Mouse (Mus musculus): ENCODE results near the gene Pip4k2a. TPM values are rescaled to one million over a fixed set of nuclear protein-coding genes. Genes with fewer than 3 reads are reported as not detected.

Gene Pip4k2a
- polyA plus RNA-seq, 1 experiment from 2014 or later, result 7.7 TPM

DNA sequence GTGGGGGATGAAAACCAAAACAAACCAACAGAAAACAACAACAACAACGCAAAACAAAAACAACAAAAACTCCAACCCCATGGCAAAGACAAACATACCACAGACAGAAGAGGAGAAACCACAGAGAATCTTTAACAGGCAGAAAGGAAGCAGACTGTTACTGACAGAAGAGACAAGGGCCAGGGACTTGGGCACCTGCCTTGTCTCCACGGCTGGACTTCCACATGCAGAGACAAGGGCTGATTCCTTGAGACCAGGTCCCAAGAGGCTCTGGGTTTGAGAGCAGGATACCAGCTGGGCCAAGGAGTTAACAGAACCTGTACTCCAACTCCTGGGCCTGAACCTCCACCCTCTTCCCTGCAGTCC is 81.9 kb downstream of the Pip4k2a start:
- Histone ChIP-seq H3K9me3 (replicated peaks) (no peaks in the 10 kb centered on the region), H3K27ac (replicated peaks) (0 out of 2 replicates have a peak overlapping the region, but pooled peaks have one; percentile 50), H3K27me3 (ENCODE audit: low read depth, poor library complexity, severe bottlenecking) (no peaks in the 10 kb centered on the region), H3K36me3 (no peaks in the 10 kb centered on the region), H3K4me3 (no peak overlapping the region), H3K4me1 (peaks cover 23% of the 10 kb centered on the region)
- DNase-seq (ENCODE audit: low spot score), result no peak
- 93% methylated on average over 2 of the region's 2 CpGs for WGBS

DNA sequence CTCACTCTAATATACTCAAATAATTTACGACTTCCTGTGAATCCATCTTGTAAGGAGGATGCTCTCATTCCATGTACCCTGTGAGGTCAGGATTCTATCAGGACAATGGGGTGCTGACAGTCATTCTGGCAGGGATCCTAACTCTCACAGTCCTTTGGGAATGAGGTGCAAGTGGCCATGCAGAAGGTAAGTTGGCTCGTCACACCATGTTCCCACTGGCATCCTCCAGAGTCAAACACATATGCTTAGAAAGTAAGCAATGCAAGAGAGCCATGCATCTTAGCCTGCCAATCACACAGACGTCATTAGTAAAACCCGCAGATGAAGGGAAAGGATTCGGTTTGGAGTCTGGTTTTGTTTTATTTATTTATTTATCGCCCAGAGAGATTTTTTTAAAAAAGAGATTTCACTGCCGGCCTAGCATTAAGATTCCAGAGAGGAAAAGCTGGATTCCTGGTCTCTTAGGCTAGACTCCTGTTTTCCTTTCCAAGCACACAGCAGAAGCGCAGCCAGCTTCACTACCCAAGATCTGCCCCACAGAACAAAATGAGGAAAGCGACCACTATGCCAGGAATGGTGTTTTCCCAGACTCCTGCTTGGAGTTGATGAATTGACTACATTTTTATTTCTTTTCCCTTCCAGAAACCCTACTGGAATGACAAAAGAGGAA is 82.4 kb downstream of the Pip4k2a start:
- H3K9me3 ChIP-seq (replicated peaks), result no peaks in the 10 kb centered on the region
- 82% methylated on average over 9 of the region's 9 CpGs for WGBS
- peaks cover 22% of the 10 kb centered on the region for H3K4me1 ChIP-seq
- H3K36me3 ChIP-seq, result no peaks in the 10 kb centered on the region
- H3K27ac ChIP-seq (replicated peaks), result no peak overlapping the region
- no peak for DNase-seq (ENCODE audit: low spot score)
- no peak overlapping the region for H3K4me3 ChIP-seq
- H3K27me3 ChIP-seq (ENCODE audit: low read depth, poor library complexity, severe bottlenecking), result no peaks in the 10 kb centered on the region

DNA sequence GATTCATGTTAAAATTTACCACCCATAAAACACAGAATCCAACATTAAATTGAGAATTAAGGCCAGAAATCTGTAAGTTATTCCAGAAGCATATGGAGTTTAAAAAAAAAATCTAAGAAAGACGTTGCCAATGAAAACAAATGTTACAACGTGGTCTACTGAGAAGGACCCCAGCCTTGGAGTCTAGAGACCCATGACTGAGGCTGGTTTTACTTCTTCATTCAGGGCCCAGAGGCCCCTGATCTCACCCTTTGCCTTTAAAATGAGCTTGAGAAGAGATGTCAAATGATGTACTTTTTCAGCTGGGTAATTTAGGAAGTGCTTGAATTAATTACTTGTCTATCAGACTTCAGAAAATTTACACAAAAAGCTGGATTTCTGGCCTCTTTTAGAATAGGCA is 83.2 kb downstream of the Pip4k2a start:
- Histone ChIP-seq H3K27me3 (ENCODE audit: low read depth, poor library complexity, severe bottlenecking) (no peaks in the 10 kb centered on the region), H3K4me3 (no peak overlapping the region), H3K4me1 (peaks cover 16% of the 10 kb centered on the region), H3K36me3 (no peaks in the 10 kb centered on the region), H3K27ac (replicated peaks) (no peak overlapping the region), H3K9me3 (replicated peaks) (no peaks in the 10 kb centered on the region)
- no peak for DNase-seq (ENCODE audit: low spot score)
- 94% methylated on average over 2 of the region's 2 CpGs for WGBS

DNA sequence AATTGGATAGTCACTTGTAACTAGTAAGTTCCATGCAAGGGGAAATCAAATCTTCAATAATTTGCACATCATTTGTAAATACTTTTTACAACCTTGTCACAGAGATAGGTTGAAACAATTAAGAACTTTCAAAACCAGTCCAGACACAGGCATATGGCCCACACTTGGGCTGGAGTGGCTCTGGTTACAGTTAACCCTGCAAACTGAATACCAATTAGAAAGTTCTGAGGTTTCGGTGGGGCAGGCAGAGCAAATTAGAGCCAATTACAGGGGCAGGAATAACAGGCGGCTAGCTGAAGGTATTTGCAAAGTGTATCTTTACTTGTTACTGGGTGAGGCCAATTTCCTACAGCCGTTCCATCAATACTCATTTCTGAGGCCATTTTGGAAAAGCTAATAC is 84.3 kb downstream of the Pip4k2a start:
- no peaks in the 10 kb centered on the region for H3K27me3 ChIP-seq (ENCODE audit: low read depth, poor library complexity, severe bottlenecking)
- no peaks in the 10 kb centered on the region for H3K9me3 ChIP-seq (replicated peaks)
- H3K27ac ChIP-seq (replicated peaks), result no peak overlapping the region
- no peak overlapping the region for H3K4me3 ChIP-seq
- no peak for DNase-seq (ENCODE audit: low spot score)
- 81% methylated on average over 3 of the region's 3 CpGs for WGBS
- no peaks in the 10 kb centered on the region for H3K36me3 ChIP-seq
- H3K4me1 ChIP-seq, result peaks cover 15% of the 10 kb centered on the region

DNA sequence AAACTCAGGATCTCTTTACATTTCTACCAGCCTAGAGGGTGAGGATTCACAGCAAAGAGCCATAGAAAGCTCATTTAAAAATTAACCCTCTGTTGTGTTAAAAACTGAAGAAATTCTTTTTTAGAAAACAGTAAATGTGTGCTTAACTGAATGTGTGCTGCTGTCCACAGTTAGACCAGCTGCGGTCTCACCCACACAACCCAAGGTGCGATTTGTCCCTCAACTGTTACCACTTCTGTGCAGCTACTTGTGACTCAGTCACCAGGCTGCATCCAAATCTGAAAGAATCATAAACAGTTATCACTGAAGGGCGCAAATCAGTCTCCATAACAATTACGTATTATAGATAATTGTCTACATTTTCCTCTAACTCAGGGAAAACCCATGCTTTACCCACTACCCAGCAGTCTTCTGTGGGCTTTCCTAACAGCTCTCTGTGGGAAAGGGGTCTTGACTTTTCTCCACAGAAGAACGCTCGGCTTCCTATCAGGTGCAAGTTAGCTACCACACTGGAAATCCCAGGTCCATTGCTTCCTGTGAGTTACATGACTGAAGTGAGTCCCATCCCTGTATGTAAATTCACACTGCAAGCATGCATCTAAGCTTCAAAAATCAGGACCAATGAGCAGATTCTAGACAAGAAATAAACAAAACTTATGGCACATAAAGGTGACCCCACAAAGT is 86.5 kb downstream of the Pip4k2a start:
- WGBS, result 93% methylated on average over 6 of the region's 6 CpGs
- no peak overlapping the region for H3K4me3 ChIP-seq
- no peaks in the 10 kb centered on the region for H3K9me3 ChIP-seq (replicated peaks)
- H3K4me1 ChIP-seq, result peaks cover 22% of the 10 kb centered on the region
- no peaks in the 10 kb centered on the region for H3K27me3 ChIP-seq (ENCODE audit: low read depth, poor library complexity, severe bottlenecking)
- no peaks in the 10 kb centered on the region for H3K36me3 ChIP-seq
- no peak overlapping the region for H3K27ac ChIP-seq (replicated peaks)
- DNase-seq (ENCODE audit: low spot score), result no peak

DNA sequence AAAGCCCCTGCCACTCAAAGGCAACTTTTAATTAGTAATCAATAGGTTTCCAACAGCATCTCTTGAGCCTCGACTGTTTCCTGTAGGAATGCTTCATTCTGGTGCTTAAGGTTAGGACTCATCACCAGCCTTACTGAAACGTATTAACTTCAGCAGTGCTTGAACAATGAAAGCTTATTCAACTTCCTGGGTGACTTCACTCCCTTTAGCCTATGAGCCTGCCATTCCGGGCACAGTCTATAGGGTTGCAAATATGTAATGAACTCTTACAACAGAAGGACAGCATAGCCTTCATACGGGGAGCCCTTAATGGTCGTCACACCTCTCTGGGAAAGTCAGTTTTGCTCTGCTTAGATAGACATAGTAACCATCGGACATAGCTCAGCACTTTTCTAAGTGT is 87.7 kb downstream of the Pip4k2a start:
- Histone ChIP-seq H3K27ac (replicated peaks) (no peak overlapping the region), H3K36me3 (no peaks in the 10 kb centered on the region), H3K4me3 (no peak overlapping the region), H3K4me1 (peaks cover 22% of the 10 kb centered on the region), H3K27me3 (ENCODE audit: low read depth, poor library complexity, severe bottlenecking) (no peaks in the 10 kb centered on the region), H3K9me3 (replicated peaks) (no peaks in the 10 kb centered on the region)
- WGBS, result 81% methylated on average over 6 of the region's 6 CpGs
- no peak for DNase-seq (ENCODE audit: low spot score)

DNA sequence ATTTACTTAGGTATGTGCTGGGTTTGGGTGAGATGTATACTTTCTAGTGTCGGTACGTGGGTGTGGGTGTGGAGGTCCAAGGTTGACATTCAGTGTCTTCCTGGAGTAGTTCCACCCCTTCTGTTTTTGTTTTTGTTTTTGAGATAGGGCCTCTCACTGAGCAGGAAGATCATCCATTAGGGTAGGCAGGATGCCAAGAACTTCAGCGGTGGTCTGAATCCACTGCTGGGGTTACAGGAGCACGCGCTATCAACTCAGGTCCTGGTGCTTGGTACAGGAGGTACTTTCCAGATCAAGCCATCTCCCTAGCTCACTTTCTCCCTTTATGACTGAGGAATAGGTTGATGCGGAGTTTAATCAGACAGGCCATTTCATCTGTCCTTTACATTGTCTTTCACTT is 88.2 kb downstream of the Pip4k2a start:
- no peaks in the 10 kb centered on the region for H3K36me3 ChIP-seq
- peaks cover 22% of the 10 kb centered on the region for H3K4me1 ChIP-seq
- H3K9me3 ChIP-seq (replicated peaks), result no peaks in the 10 kb centered on the region
- no peak overlapping the region for H3K4me3 ChIP-seq
- H3K27me3 ChIP-seq (ENCODE audit: low read depth, poor library complexity, severe bottlenecking), result no peaks in the 10 kb centered on the region
- DNase-seq (ENCODE audit: low spot score), result no peak
- WGBS, result 90% methylated on average over 6 of the region's 6 CpGs
- H3K27ac ChIP-seq (replicated peaks), result no peak overlapping the region

DNA sequence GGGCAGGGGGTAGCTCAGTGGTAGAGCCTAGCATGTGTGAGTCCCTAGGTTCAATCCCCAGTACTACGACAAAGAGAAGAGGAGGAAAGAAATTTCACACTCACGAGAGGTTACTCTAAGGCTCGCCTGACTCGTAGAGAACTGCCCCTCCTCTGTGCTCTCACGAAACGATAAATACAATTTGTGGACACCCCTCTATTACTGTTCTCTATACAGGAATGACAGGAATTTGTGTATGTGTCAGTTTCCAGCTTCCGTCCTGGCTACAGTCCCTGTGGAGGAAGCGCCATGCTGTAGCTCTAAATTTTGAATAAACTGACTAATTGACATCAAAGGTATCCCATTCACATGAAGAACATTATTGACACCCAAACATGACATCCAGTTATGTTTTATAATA is 90.7 kb downstream of the Pip4k2a start:
- Histone ChIP-seq H3K27ac (replicated peaks) (peak overlapping the region; percentile 76), H3K4me1 (peaks cover 22% of the 10 kb centered on the region)
- 79% methylated on average over 8 of the region's 8 CpGs for WGBS

DNA sequence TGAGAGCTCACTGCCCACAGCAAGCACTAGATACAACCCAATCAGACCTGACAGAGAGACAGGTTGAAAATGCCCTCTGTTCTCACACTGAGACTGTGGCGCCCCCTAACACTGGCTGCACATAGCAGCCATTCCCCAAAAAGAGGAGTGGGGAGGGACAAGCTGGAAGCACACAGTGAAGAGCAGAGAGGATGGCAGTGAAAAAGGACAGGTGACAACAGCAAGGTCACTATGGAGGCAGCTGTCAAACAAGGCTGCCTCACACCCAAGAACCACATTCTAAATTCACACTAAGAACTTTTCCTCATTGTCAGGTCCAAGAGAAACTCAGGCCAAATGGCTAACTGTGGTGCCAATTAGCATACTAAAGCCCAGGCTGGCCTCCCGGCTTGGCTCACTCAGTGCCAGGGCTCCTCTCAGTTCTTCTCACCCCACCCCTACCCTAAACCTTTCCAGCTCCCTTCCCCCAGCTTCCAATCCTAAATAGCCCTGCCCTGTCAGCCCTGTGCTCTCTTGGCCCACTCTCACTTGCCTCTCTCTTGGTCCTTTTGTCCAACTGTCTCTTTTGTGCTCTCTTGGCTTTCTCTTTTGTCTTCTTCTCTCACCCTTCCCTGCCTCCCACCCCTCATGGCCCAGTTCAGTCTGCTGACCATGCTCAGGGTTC is 91.4 kb downstream of the Pip4k2a start:
- Histone ChIP-seq H3K27me3 (ENCODE audit: low read depth, poor library complexity, severe bottlenecking) (no peaks in the 10 kb centered on the region), H3K4me3 (no peak overlapping the region), H3K4me1 (peaks cover 22% of the 10 kb centered on the region), H3K36me3 (0 out of 2 replicates have a peak, but pooled peaks cover 4% of the 10 kb centered on the region), H3K27ac (replicated peaks) (peak overlapping the region; percentile 76), H3K9me3 (replicated peaks) (no peaks in the 10 kb centered on the region)
- 30% methylated on average over 2 of the region's 2 CpGs for WGBS
- peak; percentile 30 for DNase-seq (ENCODE audit: low spot score)

More for the DNA sequence above, 90.7 kb downstream of the Pip4k2a start:
- no peak for DNase-seq (ENCODE audit: low spot score)
- Histone ChIP-seq H3K27me3 (ENCODE audit: low read depth, poor library complexity, severe bottlenecking) (no peaks in the 10 kb centered on the region), H3K36me3 (no peaks in the 10 kb centered on the region), H3K4me3 (no peak overlapping the region), H3K9me3 (replicated peaks) (no peaks in the 10 kb centered on the region)

DNA sequence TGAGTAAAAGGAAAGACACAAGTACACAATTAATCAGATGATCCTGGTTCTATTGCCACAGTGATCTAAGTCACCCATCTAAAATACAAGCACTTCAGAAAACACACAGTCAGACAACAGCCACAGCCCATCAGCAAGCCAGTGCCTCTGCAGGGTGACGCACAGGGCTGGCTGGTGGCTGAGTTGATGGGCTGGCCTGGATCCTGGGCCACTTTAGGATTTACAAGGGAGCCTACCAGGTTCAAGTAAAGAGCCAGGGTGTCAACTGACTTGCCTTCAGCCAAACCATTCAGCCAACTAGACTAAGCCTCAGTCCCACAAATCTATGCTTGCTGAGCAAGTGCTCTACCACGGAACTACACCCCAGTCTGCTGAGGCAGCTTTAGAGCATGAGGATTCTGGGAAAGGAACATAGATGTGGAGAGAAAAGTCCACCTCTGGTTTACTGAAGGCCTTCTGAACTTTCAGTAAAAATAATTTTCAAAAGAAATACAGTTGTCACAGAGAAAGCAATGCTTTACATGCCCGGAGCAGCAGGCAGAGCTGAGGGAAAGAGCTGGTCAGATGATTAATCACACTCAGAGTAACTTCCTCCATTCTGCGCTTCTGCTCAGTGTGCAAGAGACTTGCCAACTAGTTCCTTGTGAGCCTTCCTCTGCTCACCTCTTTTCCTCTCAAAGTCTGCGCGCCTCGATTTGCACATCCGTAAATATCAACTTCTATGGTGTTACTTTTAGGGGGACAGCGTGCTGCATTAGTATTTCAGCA is 94.4 kb downstream of the Pip4k2a start:
- H3K27me3 ChIP-seq (ENCODE audit: low read depth, poor library complexity, severe bottlenecking), result no peaks in the 10 kb centered on the region
- H3K9me3 ChIP-seq (replicated peaks), result no peaks in the 10 kb centered on the region; the same call in 1 of the 2 replicates
- 90% methylated on average over 9 of the region's 9 CpGs for whole genome bisulfite sequencing
- H3K36me3 ChIP-seq, result peaks cover 13% of the 10 kb centered on the region; the same call in 1 of the 2 replicates
- H3K4me3 ChIP-seq, result no peak overlapping the region
- DNase-seq (ENCODE audit: low spot score), result no peak
- H3K4me1 ChIP-seq, result peaks cover 18% of the 10 kb centered on the region
- no peak overlapping the region for H3K27ac ChIP-seq (replicated peaks)

DNA sequence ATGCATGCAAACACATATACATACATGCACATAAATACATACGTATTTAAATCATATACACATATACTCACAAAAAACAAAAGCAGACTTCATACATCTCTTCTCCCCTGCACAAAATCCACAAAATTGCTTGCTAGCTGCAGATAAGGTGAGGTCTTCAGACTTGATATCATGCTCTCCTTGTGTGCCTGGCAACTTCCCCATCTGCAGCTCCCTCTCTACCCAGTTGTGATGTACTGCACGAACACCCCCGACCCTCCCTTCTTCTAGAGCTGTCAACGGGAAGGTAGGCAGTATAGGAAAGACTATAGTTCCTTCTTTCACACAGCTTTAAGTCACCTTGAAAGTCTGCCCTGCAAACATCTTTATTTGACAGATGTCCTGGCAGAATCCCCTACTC is 96.8 kb downstream of the Pip4k2a start:
- Histone ChIP-seq H3K9me3 (replicated peaks) (no peaks in the 10 kb centered on the region; the same call in 1 of the 2 replicates), H3K36me3 (peaks cover 13% of the 10 kb centered on the region; the same call in 1 of the 2 replicates), H3K4me3 (no peak overlapping the region), H3K27me3 (ENCODE audit: low read depth, poor library complexity, severe bottlenecking) (no peaks in the 10 kb centered on the region), H3K27ac (replicated peaks) (no peak overlapping the region), H3K4me1 (peaks cover 16% of the 10 kb centered on the region)
- 95% methylated on average over 4 of the region's 4 CpGs for WGBS
- no peak for DNase-seq (ENCODE audit: low spot score)

DNA sequence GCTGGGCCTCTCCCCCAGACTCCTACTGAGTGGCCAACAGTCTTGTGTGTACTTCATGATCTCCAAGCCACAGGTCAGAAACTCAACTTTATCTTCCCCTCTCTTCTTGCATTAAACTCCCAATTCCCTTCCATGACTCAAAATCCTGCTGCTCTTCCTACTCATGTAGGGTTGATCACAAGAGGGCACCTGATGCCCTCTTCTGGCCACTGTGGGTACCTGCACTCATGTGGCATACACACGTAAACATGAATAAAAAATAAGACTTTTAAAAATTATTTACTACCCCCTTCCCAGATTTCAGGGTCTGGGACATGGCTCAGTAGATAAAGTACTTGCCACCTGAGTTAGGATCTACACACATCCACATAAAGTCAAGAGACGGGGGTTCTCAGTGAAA is 97.3 kb downstream of the Pip4k2a start:
- Histone ChIP-seq H3K27ac (replicated peaks) (no peak overlapping the region), H3K4me1 (peaks cover 20% of the 10 kb centered on the region), H3K9me3 (replicated peaks) (no peaks in the 10 kb centered on the region; the same call in 1 of the 2 replicates), H3K36me3 (peaks cover 13% of the 10 kb centered on the region; the same call in 1 of the 2 replicates), H3K4me3 (no peak overlapping the region), H3K27me3 (ENCODE audit: low read depth, poor library complexity, severe bottlenecking) (no peaks in the 10 kb centered on the region)
- 94% methylated on average over 2 of the region's 2 CpGs for WGBS
- no peak for DNase-seq (ENCODE audit: low spot score)

All from midbrain, embryonic 10.5 days (tissue).